Mouse (Mus musculus) olfactory bulb, adult 2 months (tissue): ENCODE results near the gene Naa10.

Experiments
- CTCF ChIP-seq: fragments of 200-500 bp; IDR thresholded peaks from 2 replicates; pipeline ENCODE4 v1.5.1; 2012; ENCODE audit warnings: low read depth, mild to moderate bottlenecking, low read length, moderate library complexity; ENCODE audit not compliant: insufficient read depth
- POLR2A ChIP-seq: fragments of 200-500 bp; IDR thresholded peaks from 2 replicates; pipeline ENCODE4 v1.6.1; 2012; ENCODE audit warnings: mild to moderate bottlenecking, low read depth, low read length, moderate library complexity; ENCODE audit not compliant: insufficient read depth

GRCm38 (mm10) chrX:73891551-73892152 lies 30.1 kb downstream of the Naa10 start, which contains the start of gene Avpr2:
- TF ChIP-seq POLR2A (no peak), CTCF (no peak)
